Mouse (Mus musculus) hindbrain, embryonic 10.5 days (tissue): Measurements from ENCODE around the gene Palld. TPM values are rescaled to one million over a fixed set of nuclear protein-coding genes. Genes with fewer than 3 reads are reported as not detected.

Experiments used
- DNase-seq: peaks from one replicate; pipeline ENCODE4 v3.0.0-alpha.2; 2017; ENCODE audit warnings: low spot score
- H3K27ac ChIP-seq: fragments of 300-500 bp; sonication (generic); 2 replicates; pipeline ENCODE4 v1.5.1; 2016; ENCODE audit warnings: mild to moderate bottlenecking, moderate library complexity
- H3K27me3 ChIP-seq: fragments of 300-500 bp; sonication (generic); 2 replicates; pipeline ENCODE4 v1.6.1; 2016; ENCODE audit warnings: mild to moderate bottlenecking; ENCODE audit not compliant: poor library complexity, insufficient read depth, severe bottlenecking
- H3K36me3 ChIP-seq: fragments of 300-500 bp; sonication (generic); 2 replicates; pipeline ENCODE4 v1.6.1; 2016; ENCODE audit warnings: mild to moderate bottlenecking, moderate library complexity
- H3K4me1 ChIP-seq: fragments of 300-500 bp; sonication (generic); replicated peaks from 2 replicates; pipeline ENCODE4 v1.6.1; 2016; ENCODE audit warnings: mild to moderate bottlenecking
- H3K4me3 ChIP-seq: fragments of 300-500 bp; sonication (generic); 2 replicates; pipeline ENCODE4 v1.5.1; 2016; ENCODE audit warnings: mild to moderate bottlenecking, moderate library complexity
- H3K9me3 ChIP-seq: fragments of 300-500 bp; sonication (generic); 2 replicates; pipeline ENCODE4 v1.6.1; 2016; ENCODE audit warnings: mild to moderate bottlenecking, moderate library complexity
- WGBS: fragments of 180-500 bp; shearing (Covaris S2); methylation state at CpG from one replicate; pipeline ENCODE4 v1.1.7; 2016; 5-methylcytosine and 5-hydroxymethylcytosine counted together
- polyA plus RNA-seq: library from polyadenylated mRNA; unstranded; fragments of >200 nt; fragmentation: Nextera tagmentation; extraction: Ambion mirVana; gene quantifications from 2 replicates; pipeline ENCODE4 v1.2.1, GENCODE M21; 2016

Palld gene
- polyA plus RNA-seq, 1 experiment from 2014 or later = 52.4 TPM

- no peak overlapping the region for H3K27ac ChIP-seq
- no peaks in the 10 kb centered on the region for H3K9me3 ChIP-seq
- no peaks in the 10 kb centered on the region for H3K4me1 ChIP-seq
- no peak overlapping the region for H3K4me3 ChIP-seq
- no peaks in the 10 kb centered on the region for H3K27me3 ChIP-seq
- no peak for DNase-seq
- peaks cover 34% of the 10 kb centered on the region for H3K36me3 ChIP-seq
- 78% methylated on average over 3 of the region's 3 CpGs for WGBS
These were observed 401.6 kb downstream of the Palld start for GRCm38 (mm10) chr8:61500914-61501313.

GRCm38 (mm10) chr8:61499035-61499434 is 403.5 kb downstream of the Palld start:
- Histone ChIP-seq H3K36me3 (peaks cover 39% of the 10 kb centered on the region), H3K27me3 (no peaks in the 10 kb centered on the region), H3K27ac (no peak overlapping the region), H3K4me3 (no peak overlapping the region), H3K4me1 (no peaks in the 10 kb centered on the region), H3K9me3 (no peaks in the 10 kb centered on the region)
- no peak for DNase-seq
- 65% methylated on average over 4 of the region's 4 CpGs for WGBS

GRCm38 (mm10) chr8:61497110-61497509 is 405.4 kb downstream of the Palld start:
- no peaks in the 10 kb centered on the region for H3K4me1 ChIP-seq
- peaks cover 38% of the 10 kb centered on the region for H3K36me3 ChIP-seq
- H3K27me3 ChIP-seq = no peaks in the 10 kb centered on the region
- DNase-seq = no peak
- H3K9me3 ChIP-seq = no peaks in the 10 kb centered on the region
- no peak overlapping the region for H3K27ac ChIP-seq
- WGBS = 86% methylated on average over 4 of the region's 4 CpGs
- H3K4me3 ChIP-seq = no peak overlapping the region

- Histone ChIP-seq H3K9me3 (no peaks in the 10 kb centered on the region), H3K4me1 (peaks cover 10% of the 10 kb centered on the region), H3K36me3 (peaks cover 15% of the 10 kb centered on the region), H3K27me3 (no peaks in the 10 kb centered on the region), H3K27ac (0 out of 2 replicates have a peak overlapping the region, but pooled peaks have one; percentile 94), H3K4me3 (peak overlapping the region; percentile 76)
- no peak for DNase-seq
- WGBS = 91% methylated on average over 8 of the region's 8 CpGs
These were observed 413.9 kb downstream of the Palld start for GRCm38 (mm10) chr8:61488631-61489030.

GRCm38 (mm10) chr8:61487597-61488156 is 414.8 kb downstream of the Palld start, which contains the start of gene Cbr4:
Cbr4 (plus strand) TSS chr8:61487734.
- Histone ChIP-seq H3K4me3 (peak within 1 kb of the TSS; percentile 76), H3K27me3 (no peaks in the 10 kb centered on the region), H3K36me3 (peaks cover 10% of the 10 kb centered on the region), H3K9me3 (no peaks in the 10 kb centered on the region), H3K4me1 (peaks cover 10% of the 10 kb centered on the region), H3K27ac (peak within 1 kb of the TSS; percentile 94)
- peak; percentile 86 for DNase-seq
- 2% methylated on average over 29 of the region's 29 CpGs for WGBS

- peak overlapping the region; percentile 94; the same call in 1 of the 2 replicates for H3K27ac ChIP-seq
- H3K27me3 ChIP-seq = no peaks in the 10 kb centered on the region
- H3K36me3 ChIP-seq = peaks cover 6% of the 10 kb centered on the region
- H3K4me3 ChIP-seq = peak overlapping the region; percentile 76
- WGBS = 98% methylated on average over 2 of the region's 2 CpGs
- peaks cover 10% of the 10 kb centered on the region for H3K4me1 ChIP-seq
- no peaks in the 10 kb centered on the region for H3K9me3 ChIP-seq
- DNase-seq = no peak
These were observed 415.5 kb downstream of the Palld start for GRCm38 (mm10) chr8:61486923-61487529.

GRCm38 (mm10) chr8:61480260-61480967 is 422.1 kb downstream of the Palld start:
- Histone ChIP-seq H3K27ac (no peak overlapping the region), H3K9me3 (no peaks in the 10 kb centered on the region), H3K27me3 (no peaks in the 10 kb centered on the region), H3K4me1 (peaks cover 7% of the 10 kb centered on the region; the same call in 1 of the 2 replicates), H3K4me3 (no peak overlapping the region), H3K36me3 (no peaks in the 10 kb centered on the region)
- 90% methylated on average over 14 of the region's 14 CpGs for WGBS
- DNase-seq = no peak

- 54% methylated on average over 11 of the region's 11 CpGs for WGBS
- H3K27ac ChIP-seq = peak overlapping the region; percentile 35; the same call in 1 of the 2 replicates
These were observed 422.8 kb downstream of the Palld start for GRCm38 (mm10) chr8:61479506-61480214.

GRCm38 (mm10) chr8:61478793-61479192 is 423.7 kb downstream of the Palld start:
- Histone ChIP-seq H3K27ac (no peak overlapping the region), H3K27me3 (no peaks in the 10 kb centered on the region), H3K9me3 (no peaks in the 10 kb centered on the region), H3K4me1 (peaks cover 7% of the 10 kb centered on the region; the same call in 1 of the 2 replicates), H3K36me3 (no peaks in the 10 kb centered on the region), H3K4me3 (no peak overlapping the region)
- no peak for DNase-seq
- 87% methylated on average over 8 of the region's 8 CpGs for WGBS

More at GRCm38 (mm10) chr8:61479506-61480214, 422.8 kb downstream of the Palld start:
- H3K4me1 ChIP-seq = peaks cover 7% of the 10 kb centered on the region; the same call in 1 of the 2 replicates
- no peaks in the 10 kb centered on the region for H3K36me3 ChIP-seq
- DNase-seq = peak; percentile 58
- H3K9me3 ChIP-seq = no peaks in the 10 kb centered on the region
- no peak overlapping the region for H3K4me3 ChIP-seq
- H3K27me3 ChIP-seq = no peaks in the 10 kb centered on the region

GRCm38 (mm10) chr8:61478150-61478549 is 424.3 kb downstream of the Palld start:
- peaks cover 7% of the 10 kb centered on the region; the same call in 1 of the 2 replicates for H3K4me1 ChIP-seq
- H3K27me3 ChIP-seq = no peaks in the 10 kb centered on the region
- no peak overlapping the region for H3K27ac ChIP-seq
- 93% methylated on average over 4 of the region's 4 CpGs for WGBS
- no peaks in the 10 kb centered on the region for H3K9me3 ChIP-seq
- H3K36me3 ChIP-seq = no peaks in the 10 kb centered on the region
- no peak for DNase-seq
- no peak overlapping the region for H3K4me3 ChIP-seq

- no peak for DNase-seq
- WGBS = 83% methylated on average over 9 of the region's 9 CpGs
- Histone ChIP-seq H3K4me1 (peaks cover 7% of the 10 kb centered on the region; the same call in 1 of the 2 replicates), H3K27ac (no peak overlapping the region), H3K36me3 (no peaks in the 10 kb centered on the region), H3K27me3 (no peaks in the 10 kb centered on the region), H3K9me3 (no peaks in the 10 kb centered on the region), H3K4me3 (no peak overlapping the region)
These were observed 426.3 kb downstream of the Palld start for GRCm38 (mm10) chr8:61476160-61476559.

- H3K4me1 ChIP-seq = peaks cover 7% of the 10 kb centered on the region; the same call in 1 of the 2 replicates
- no peak overlapping the region for H3K27ac ChIP-seq
- WGBS = 64% methylated on average over 6 of the region's 6 CpGs
- H3K36me3 ChIP-seq = no peaks in the 10 kb centered on the region
- no peak overlapping the region for H3K4me3 ChIP-seq
- no peak for DNase-seq
- H3K27me3 ChIP-seq = no peaks in the 10 kb centered on the region
- no peaks in the 10 kb centered on the region for H3K9me3 ChIP-seq
These were observed 427.2 kb downstream of the Palld start for GRCm38 (mm10) chr8:61475251-61475673.
